Mouse (Mus musculus): Measurements from ENCODE around the gene Ddr2. TPM values are rescaled to one million over a fixed set of nuclear protein-coding genes. Genes with fewer than 3 reads are reported as not detected.

The Ddr2 gene
- polyA plus RNA-seq (2021; fragmentation: Nextera tagmentation): 8.6 and 9.1 TPM in 2 replicates
- long read RNA-seq, experiment 1, partial matches to known transcripts: 2 of 6 reads
- long read RNA-seq, experiment 1, other reads (novel, unspliced or antisense): 4 of 6 reads
- long read RNA-seq, experiment 2, full-length matches to known transcripts: 4 of 14 reads
- long read RNA-seq, experiment 2, partial matches to known transcripts: 2 of 14 reads
- long read RNA-seq, experiment 2, other reads (novel, unspliced or antisense): 8 of 14 reads

GRCm38 (mm10) chr1:170110516-170111332 is at the start of gene Ddr2:
TSS of gene Ddr2 (minus strand) at chr1:170110762.

GRCm38 (mm10) chr1:169968792-169969515 is 141.6 kb downstream of the Ddr2 start, which contains the start of gene Hsd17b7:
TSS of gene Hsd17b7 (minus strand) at chr1:169969241.

GRCm38 (mm10) chr1:169928454-169928971 is 182.0 kb downstream of the Ddr2 start, which contains the start of gene Ccdc190:
TSS of gene Ccdc190 (plus strand) at chr1:169928648.

Other genes starting within 250 kb of the Ddr2 start
- 3.2 and 4.1 TPM in 2 replicates for gene Ccdc190, start 182.1 kb downstream of the Ddr2 start, polyA plus RNA-seq (2021; fragmentation: Nextera tagmentation)
- 11.9 TPM in 2 replicates for gene Hsd17b7, start 141.5 kb downstream of the Ddr2 start, polyA plus RNA-seq (2021; fragmentation: Nextera tagmentation)
- 19.7 and 26.2 TPM in 2 replicates for gene Uap1, start 64.2 kb upstream of the Ddr2 start, polyA plus RNA-seq (2021; fragmentation: Nextera tagmentation)
- gene Uhmk1, start 104.6 kb upstream of the Ddr2 start, polyA plus RNA-seq (2021; fragmentation: Nextera tagmentation): 18.7 and 22.4 TPM in 2 replicates
- gene Sh2d1b2, start 122.0 kb upstream of the Ddr2 start, polyA plus RNA-seq (2021; fragmentation: Nextera tagmentation): not detected in 2 replicates
- gene Sh2d1b1, start 166.6 kb upstream of the Ddr2 start, polyA plus RNA-seq (2021; fragmentation: Nextera tagmentation): not detected in 2 replicates
- gene Gm7694, start 195.6 kb upstream of the Ddr2 start, polyA plus RNA-seq (2021; fragmentation: Nextera tagmentation): 0.90 and 1.1 TPM in 2 replicates
- gene Spata46, start 198.0 kb upstream of the Ddr2 start, polyA plus RNA-seq (2021; fragmentation: Nextera tagmentation): not detected in 2 replicates

Data from layer of hippocampus, adult 6 months (tissue).